Mouse (Mus musculus) liver (tissue): ENCODE results near the gene Cylc1.

Experiments used
- DNase-seq: peaks from one replicate; pipeline ENCODE4 v3.0.0-alpha.2; 2020; ENCODE audit warnings: mixed read lengths

Gene Cylc1

GRCm38 (mm10) chrX:111110118-111110517 lies at the start of gene Cylc1:
TSS of gene Cylc1 (plus strand) at chrX:111110418.
- DNase-seq = no peak

GRCm38 (mm10) chrX:111078680-111079079 lies 31.5 kb upstream of the Cylc1 start:
- DNase-seq = no peak

GRCm38 (mm10) chrX:111168040-111168439 lies 57.8 kb downstream of the Cylc1 start, which contains the start of gene Gm10112:
TSS of gene Gm10112 (plus strand) at chrX:111168340.
- DNase-seq = no peak
